Mouse (Mus musculus) forebrain, embryonic 15.5 days (tissue): ENCODE measurements around the gene Hsp90ab1. TPM values are rescaled to one million over a fixed set of nuclear protein-coding genes. Genes with fewer than 3 reads are reported as not detected.

ENCODE experiments used
- ATAC-seq: fragments of 200-750 bp; cut with Nextera tagmentation; replicated peaks from 2 replicates; pipeline ENCODE4 v1.8.0; 2017; ENCODE audit warnings: mild to moderate bottlenecking, moderate TSS enrichment, moderate library complexity
- H3K27ac ChIP-seq: fragments of 300-500 bp; sonication (generic); replicated peaks from 2 replicates; pipeline ENCODE4 v1.5.1; 2015; ENCODE audit warnings: mild to moderate bottlenecking, inconsistent platforms
- H3K27me3 ChIP-seq: fragments of 300-500 bp; sonication (generic); 2 replicates; pipeline ENCODE4 v1.6.1; 2015; ENCODE audit warnings: inconsistent platforms
- H3K36me3 ChIP-seq: fragments of 300-500 bp; sonication (generic); 2 replicates; pipeline ENCODE4 v1.6.1; 2015; ENCODE audit warnings: mild to moderate bottlenecking, inconsistent platforms
- H3K4me1 ChIP-seq: fragments of 300-500 bp; sonication (generic); 2 replicates; pipeline ENCODE4 v1.6.1; 2015; ENCODE audit warnings: inconsistent platforms
- H3K4me2 ChIP-seq: fragments of 300-500 bp; sonication (generic); replicated peaks from 2 replicates; pipeline ENCODE4 v1.6.1; 2015; ENCODE audit warnings: mild to moderate bottlenecking, inconsistent platforms
- H3K4me3 ChIP-seq: fragments of 300-500 bp; sonication (generic); 2 replicates; pipeline ENCODE4 v1.5.1; 2015; ENCODE audit warnings: mild to moderate bottlenecking, inconsistent platforms
- H3K9ac ChIP-seq: fragments of 300-500 bp; sonication (generic); replicated peaks from 2 replicates; pipeline ENCODE4 v1.6.1; 2015; ENCODE audit warnings: mild to moderate bottlenecking, inconsistent platforms
- H3K9me3 ChIP-seq: fragments of 300-500 bp; sonication (generic); 2 replicates; pipeline ENCODE4 v1.6.1; 2016; ENCODE audit warnings: inconsistent platforms
- WGBS: fragments of 180-500 bp; shearing (Covaris S2); methylation state at CpG from one replicate; pipeline ENCODE4 v1.1.7; 2015; ENCODE audit warnings: mixed read lengths; 5-methylcytosine and 5-hydroxymethylcytosine counted together
- polyA plus RNA-seq: library from polyadenylated mRNA; unstranded; fragments of >200 nt; fragmentation: Nextera tagmentation; extraction: Ambion mirVana; gene quantifications from 2 replicates; pipeline ENCODE4 v1.2.1, GENCODE M21; 2015

Hsp90ab1 gene
- polyA plus RNA-seq, 1 experiment from 2014 or later: 1,627 TPM

- Histone ChIP-seq H3K36me3 (peaks cover 32% of the 10 kb centered on the region), H3K27me3 (no peaks in the 10 kb centered on the region), H3K27ac (peak within 1 kb of the TSS; percentile 86), H3K4me2 (peak within 1 kb of the TSS; percentile 98), H3K4me1 (peaks cover 30% of the 10 kb centered on the region), H3K9ac (peak within 1 kb of the TSS; percentile 94), H3K4me3 (peak within 1 kb of the TSS; percentile 89), H3K9me3 (no peaks in the 10 kb centered on the region)
- peak; percentile 88 for ATAC-seq
- under 1% methylated on average over 43 of the region's 61 CpGs for WGBS
Measured at GRCm38 (mm10) chr17:45563655-45564530, 9.2 kb downstream of the Hsp90ab1 start, which contains the start of gene Slc35b2. Gene Slc35b2, plus strand, starts transcription at chr17:45563874.

- Histone ChIP-seq H3K27me3 (no peaks in the 10 kb centered on the region), H3K4me1 (peaks cover 30% of the 10 kb centered on the region), H3K9me3 (no peaks in the 10 kb centered on the region), H3K27ac (no peak overlapping the region), H3K4me2 (no peak overlapping the region), H3K9ac (no peak overlapping the region), H3K4me3 (no peak overlapping the region; the same call in 1 of the 2 replicates), H3K36me3 (peaks cover 26% of the 10 kb centered on the region)
- 80% methylated on average over 12 of the region's 12 CpGs for WGBS
- no peak for ATAC-seq
Measured at GRCm38 (mm10) chr17:45563216-45563615, 9.9 kb downstream of the Hsp90ab1 start.

DNA sequence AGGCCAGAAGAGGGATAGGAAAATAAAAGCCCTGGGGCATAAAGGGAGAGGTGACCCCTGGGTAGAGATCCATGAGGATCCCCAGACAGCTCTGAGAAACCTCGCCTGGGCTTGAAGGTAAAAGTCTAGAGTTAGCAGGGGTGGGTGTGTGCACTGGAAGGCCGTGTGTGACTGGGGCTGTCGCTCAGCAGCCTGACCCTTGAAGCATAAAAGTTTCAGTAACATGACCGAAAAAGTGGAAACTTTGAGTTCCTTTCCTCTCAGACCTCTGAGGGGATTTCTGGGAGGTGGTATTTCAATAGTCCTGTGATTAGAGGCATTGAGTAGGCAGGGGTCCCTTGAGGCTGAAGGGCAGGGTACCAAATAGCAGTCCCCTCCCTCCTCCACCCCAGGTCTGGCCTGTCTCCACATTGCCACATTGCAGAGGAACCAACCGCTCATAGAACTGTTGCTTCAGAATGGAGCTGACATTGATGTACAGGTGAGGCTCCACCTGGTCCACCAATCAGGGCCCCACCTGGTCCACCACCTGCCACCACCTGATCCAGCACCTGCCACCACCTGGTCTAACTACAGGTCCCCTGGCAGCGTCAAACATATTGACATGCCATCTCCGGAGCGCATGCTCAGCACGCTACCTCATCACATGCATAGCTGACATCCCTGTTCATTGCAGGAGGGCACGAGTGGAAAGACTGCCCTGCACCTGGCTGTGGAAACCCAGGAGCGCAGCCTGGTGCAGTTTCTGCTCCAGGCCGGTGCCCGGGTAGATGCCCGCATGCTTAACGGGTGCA lies 13.1 kb downstream of the Hsp90ab1 start:
- no peaks in the 10 kb centered on the region for H3K36me3 ChIP-seq
- no peaks in the 10 kb centered on the region for H3K9me3 ChIP-seq
- no peak overlapping the region for H3K27ac ChIP-seq
- no peak overlapping the region for H3K9ac ChIP-seq
- H3K4me1 ChIP-seq: peaks cover 16% of the 10 kb centered on the region
- no peak overlapping the region for H3K4me2 ChIP-seq
- ATAC-seq: no peak
- 0 out of 2 replicates have a peak, but pooled peaks cover under 1% of the 10 kb centered on the region for H3K27me3 ChIP-seq
- no peak overlapping the region for H3K4me3 ChIP-seq
- 84% methylated on average over 15 of the region's 15 CpGs for WGBS

GRCm38 (mm10) chr17:45557998-45558862 lies 14.8 kb downstream of the Hsp90ab1 start:
- WGBS: 76% methylated on average over 16 of the region's 16 CpGs
- 0 out of 2 replicates have a peak, but pooled peaks cover 2% of the 10 kb centered on the region for H3K27me3 ChIP-seq
- H3K27ac ChIP-seq: no peak overlapping the region
- ATAC-seq: no peak
- H3K9me3 ChIP-seq: no peaks in the 10 kb centered on the region
- H3K9ac ChIP-seq: no peak overlapping the region
- H3K4me1 ChIP-seq: peaks cover 8% of the 10 kb centered on the region
- H3K4me3 ChIP-seq: no peak overlapping the region
- no peaks in the 10 kb centered on the region for H3K36me3 ChIP-seq
- no peak overlapping the region for H3K4me2 ChIP-seq

DNA sequence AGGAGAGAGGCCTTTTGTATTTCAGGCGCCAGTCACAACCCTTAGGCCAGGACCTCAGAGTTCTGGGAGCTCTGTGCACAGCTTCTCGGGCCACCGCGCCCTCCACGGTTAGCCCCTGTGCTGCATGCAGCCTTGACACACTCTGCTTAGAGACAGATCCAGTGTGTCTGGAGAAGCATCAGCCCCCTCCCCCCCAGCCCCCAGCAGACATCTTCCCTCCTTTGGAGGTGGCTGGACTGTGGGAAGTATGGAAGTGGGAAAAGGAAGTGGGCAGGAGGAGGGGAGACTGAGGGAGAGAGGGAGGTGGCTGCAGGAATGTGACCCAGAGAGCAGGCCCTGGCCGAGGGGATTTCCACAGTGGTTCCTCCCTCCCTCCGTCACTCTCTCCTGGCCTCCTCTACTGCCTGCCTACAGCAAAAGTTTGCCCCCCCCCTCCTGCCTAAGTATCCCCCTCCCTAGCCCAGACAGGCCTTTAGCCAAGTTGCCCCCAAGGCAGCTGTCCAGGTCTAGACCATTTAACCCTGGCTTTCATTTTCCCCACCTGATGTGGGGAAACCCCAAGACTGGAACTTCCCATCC lies 15.7 kb downstream of the Hsp90ab1 start:
- Histone ChIP-seq H3K4me3 (no peak overlapping the region), H3K4me2 (no peak overlapping the region), H3K27me3 (0 out of 2 replicates have a peak, but pooled peaks cover 2% of the 10 kb centered on the region), H3K9me3 (no peaks in the 10 kb centered on the region), H3K4me1 (peaks cover 8% of the 10 kb centered on the region), H3K36me3 (no peaks in the 10 kb centered on the region), H3K27ac (no peak overlapping the region), H3K9ac (no peak overlapping the region)
- no peak for ATAC-seq
- 69% methylated on average over 7 of the region's 7 CpGs for WGBS

- Histone ChIP-seq H3K36me3 (no peaks in the 10 kb centered on the region), H3K9me3 (no peaks in the 10 kb centered on the region), H3K4me2 (peak overlapping the region; percentile 87), H3K27me3 (0 out of 2 replicates have a peak, but pooled peaks cover 2% of the 10 kb centered on the region), H3K9ac (no peak overlapping the region), H3K4me3 (peak overlapping the region; percentile 49), H3K27ac (no peak overlapping the region), H3K4me1 (peaks cover 8% of the 10 kb centered on the region)
- ATAC-seq: no peak
- WGBS: 71% methylated on average over 3 of the region's 3 CpGs
Measured at GRCm38 (mm10) chr17:45556514-45557245, 16.4 kb downstream of the Hsp90ab1 start.

- H3K9me3 ChIP-seq: no peaks in the 10 kb centered on the region
- H3K4me1 ChIP-seq: peaks cover 8% of the 10 kb centered on the region
- peak overlapping the region; percentile 63 for H3K9ac ChIP-seq
- 3% methylated on average over 14 of the region's 14 CpGs for WGBS
- H3K4me3 ChIP-seq: peak overlapping the region; percentile 49
- ATAC-seq: no peak
- H3K4me2 ChIP-seq: peak overlapping the region; percentile 87
- no peak overlapping the region for H3K27ac ChIP-seq
- H3K36me3 ChIP-seq: no peaks in the 10 kb centered on the region
- H3K27me3 ChIP-seq: 0 out of 2 replicates have a peak, but pooled peaks cover 2% of the 10 kb centered on the region
Measured at GRCm38 (mm10) chr17:45556107-45556489, 17.0 kb downstream of the Hsp90ab1 start.

GRCm38 (mm10) chr17:45555452-45556106 lies 17.5 kb downstream of the Hsp90ab1 start, which contains the start of gene Nfkbie:
Gene Nfkbie, plus strand, starts transcription at chr17:45555703.
- ATAC-seq: peak; percentile 67

GRCm38 (mm10) chr17:45554420-45554819 lies 18.7 kb downstream of the Hsp90ab1 start:
- no peak overlapping the region for H3K27ac ChIP-seq
- H3K4me1 ChIP-seq: peaks cover 16% of the 10 kb centered on the region

More at GRCm38 (mm10) chr17:45555452-45556106, 17.5 kb downstream of the Hsp90ab1 start, which contains the start of gene Nfkbie:
- Histone ChIP-seq H3K27ac (no peak within 1 kb of the TSS), H3K27me3 (0 out of 2 replicates have a peak, but pooled peaks cover 2% of the 10 kb centered on the region), H3K4me1 (peaks cover 8% of the 10 kb centered on the region), H3K4me3 (peak within 1 kb of the TSS; percentile 49), H3K36me3 (no peaks in the 10 kb centered on the region), H3K4me2 (peak within 1 kb of the TSS; percentile 87), H3K9me3 (no peaks in the 10 kb centered on the region), H3K9ac (peak within 1 kb of the TSS; percentile 63)
- WGBS: under 1% methylated on average over 45 of the region's 45 CpGs

DNA sequence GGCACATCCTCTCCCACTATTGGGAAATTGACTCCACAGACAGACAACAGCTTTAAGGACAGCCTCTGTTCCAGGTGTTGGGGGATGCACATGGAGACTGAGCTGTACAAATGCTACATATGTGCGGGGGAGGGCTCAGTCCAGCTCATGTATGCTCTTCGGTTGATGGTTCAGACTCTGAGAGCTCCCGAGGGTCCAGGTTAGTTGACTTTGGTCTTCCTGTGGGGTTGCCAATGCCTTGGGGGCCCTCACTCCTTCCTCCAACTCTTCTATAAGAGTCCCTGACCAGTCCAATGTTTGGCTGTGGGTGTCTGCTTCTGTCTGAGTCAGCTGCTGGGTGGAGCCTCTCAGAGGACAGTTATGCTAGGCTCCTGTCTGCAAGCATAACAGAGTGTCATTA lies 20.0 kb downstream of the Hsp90ab1 start:
- 85% methylated on average over 3 of the region's 3 CpGs for WGBS

More at GRCm38 (mm10) chr17:45554420-45554819, 18.7 kb downstream of the Hsp90ab1 start:
- Histone ChIP-seq H3K9ac (no peak overlapping the region), H3K36me3 (no peaks in the 10 kb centered on the region), H3K4me3 (no peak overlapping the region), H3K9me3 (no peaks in the 10 kb centered on the region), H3K27me3 (0 out of 2 replicates have a peak, but pooled peaks cover 2% of the 10 kb centered on the region), H3K4me2 (no peak overlapping the region)
- 57% methylated on average over 1 of the region's 1 CpGs for WGBS
- ATAC-seq: no peak

More for the DNA sequence above, 20.0 kb downstream of the Hsp90ab1 start:
- no peak for ATAC-seq
- H3K27me3 ChIP-seq: 0 out of 2 replicates have a peak, but pooled peaks cover 2% of the 10 kb centered on the region
- peaks cover 21% of the 10 kb centered on the region for H3K4me1 ChIP-seq
- H3K9me3 ChIP-seq: no peaks in the 10 kb centered on the region
- H3K4me2 ChIP-seq: no peak overlapping the region
- H3K4me3 ChIP-seq: no peak overlapping the region
- H3K36me3 ChIP-seq: no peaks in the 10 kb centered on the region
- H3K9ac ChIP-seq: no peak overlapping the region
- no peak overlapping the region for H3K27ac ChIP-seq
